Mouse (Mus musculus): ENCODE measurements around the gene Ccdc141.

Gene Ccdc141

GRCm38 (mm10) chr2:77133407-77133806 is 37.0 kb downstream of the Ccdc141 start:
- no peak for DNase-seq (ENCODE audit: low spot score in 2 of 2)

GRCm38 (mm10) chr2:77126939-77127338 is 43.5 kb downstream of the Ccdc141 start:
- DNase-seq (ENCODE audit: low spot score in 2 of 2) = no peak

GRCm38 (mm10) chr2:77118102-77118501 is 52.3 kb downstream of the Ccdc141 start:
- DNase-seq (ENCODE audit: low spot score in 2 of 2) = no peak

GRCm38 (mm10) chr2:77114335-77114734 is 56.1 kb downstream of the Ccdc141 start:
- DNase-seq (ENCODE audit: low spot score in 2 of 2) = no peak

- DNase-seq (ENCODE audit: low spot score in 2 of 2) = no peak
Measured at GRCm38 (mm10) chr2:77113867-77114266, 56.6 kb downstream of the Ccdc141 start.

GRCm38 (mm10) chr2:77113026-77113425 is 57.4 kb downstream of the Ccdc141 start:
- DNase-seq (ENCODE audit: low spot score in 2 of 2) = no peak

- DNase-seq (ENCODE audit: low spot score in 2 of 2) = no peak
Measured at GRCm38 (mm10) chr2:77111095-77111494, 59.3 kb downstream of the Ccdc141 start.

GRCm38 (mm10) chr2:77110365-77110764 is 60.1 kb downstream of the Ccdc141 start:
- DNase-seq (ENCODE audit: low spot score in 2 of 2) = no peak

GRCm38 (mm10) chr2:77109506-77110123 is 60.8 kb downstream of the Ccdc141 start:
- DNase-seq (ENCODE audit: low spot score in 2 of 2) = no peak

GRCm38 (mm10) chr2:77108562-77108961 is 61.9 kb downstream of the Ccdc141 start:
- DNase-seq (ENCODE audit: low spot score in 2 of 2) = no peak

GRCm38 (mm10) chr2:77106150-77106549 is 64.3 kb downstream of the Ccdc141 start:
- DNase-seq (ENCODE audit: low spot score in 2 of 2) = no peak

GRCm38 (mm10) chr2:77105006-77105715 is 65.3 kb downstream of the Ccdc141 start:
- no peak for DNase-seq (ENCODE audit: low spot score in 2 of 2)

GRCm38 (mm10) chr2:77102516-77102915 is 67.9 kb downstream of the Ccdc141 start:
- no peak for DNase-seq (ENCODE audit: low spot score in 2 of 2)

GRCm38 (mm10) chr2:77099814-77100213 is 70.6 kb downstream of the Ccdc141 start:
- DNase-seq (ENCODE audit: low spot score in 2 of 2) = no peak

- DNase-seq (ENCODE audit: low spot score in 2 of 2) = no peak
Measured at GRCm38 (mm10) chr2:77098769-77099168, 71.7 kb downstream of the Ccdc141 start.

GRCm38 (mm10) chr2:77091749-77092148 is 78.7 kb downstream of the Ccdc141 start:
- no peak for DNase-seq (ENCODE audit: low spot score in 2 of 2)

GRCm38 (mm10) chr2:77085313-77085712 is 85.1 kb downstream of the Ccdc141 start:
- no peak for DNase-seq (ENCODE audit: low spot score in 2 of 2)

- no peak for DNase-seq (ENCODE audit: low spot score in 2 of 2)
Measured at GRCm38 (mm10) chr2:77084629-77085028, 85.8 kb downstream of the Ccdc141 start.

GRCm38 (mm10) chr2:77081156-77081555 is 89.3 kb downstream of the Ccdc141 start:
- no peak for DNase-seq (ENCODE audit: low spot score in 2 of 2)

- no peak for DNase-seq (ENCODE audit: low spot score in 2 of 2)
Measured at GRCm38 (mm10) chr2:77080657-77081056, 89.8 kb downstream of the Ccdc141 start.

- no peak for DNase-seq (ENCODE audit: low spot score in 2 of 2)
Measured at GRCm38 (mm10) chr2:77078746-77079145, 91.7 kb downstream of the Ccdc141 start.

- no peak for DNase-seq (ENCODE audit: low spot score in 2 of 2)
Measured at GRCm38 (mm10) chr2:77074373-77074772, 96.1 kb downstream of the Ccdc141 start.

- no peak for DNase-seq (ENCODE audit: low spot score in 2 of 2)
Measured at GRCm38 (mm10) chr2:77073930-77074329, 96.5 kb downstream of the Ccdc141 start.

All from left cerebral cortex, adult 9 months (tissue).